Mouse (Mus musculus): ENCODE data around the gene Crot. TPM values are rescaled to one million over a fixed set of nuclear protein-coding genes. Genes with fewer than 3 reads are reported as not detected.

Gene Crot
- 33.0 and 33.7 TPM in 2 replicates for polyA plus RNA-seq (2015; fragmentation: Nextera tagmentation; extraction: Ambion mirVana)

DNA sequence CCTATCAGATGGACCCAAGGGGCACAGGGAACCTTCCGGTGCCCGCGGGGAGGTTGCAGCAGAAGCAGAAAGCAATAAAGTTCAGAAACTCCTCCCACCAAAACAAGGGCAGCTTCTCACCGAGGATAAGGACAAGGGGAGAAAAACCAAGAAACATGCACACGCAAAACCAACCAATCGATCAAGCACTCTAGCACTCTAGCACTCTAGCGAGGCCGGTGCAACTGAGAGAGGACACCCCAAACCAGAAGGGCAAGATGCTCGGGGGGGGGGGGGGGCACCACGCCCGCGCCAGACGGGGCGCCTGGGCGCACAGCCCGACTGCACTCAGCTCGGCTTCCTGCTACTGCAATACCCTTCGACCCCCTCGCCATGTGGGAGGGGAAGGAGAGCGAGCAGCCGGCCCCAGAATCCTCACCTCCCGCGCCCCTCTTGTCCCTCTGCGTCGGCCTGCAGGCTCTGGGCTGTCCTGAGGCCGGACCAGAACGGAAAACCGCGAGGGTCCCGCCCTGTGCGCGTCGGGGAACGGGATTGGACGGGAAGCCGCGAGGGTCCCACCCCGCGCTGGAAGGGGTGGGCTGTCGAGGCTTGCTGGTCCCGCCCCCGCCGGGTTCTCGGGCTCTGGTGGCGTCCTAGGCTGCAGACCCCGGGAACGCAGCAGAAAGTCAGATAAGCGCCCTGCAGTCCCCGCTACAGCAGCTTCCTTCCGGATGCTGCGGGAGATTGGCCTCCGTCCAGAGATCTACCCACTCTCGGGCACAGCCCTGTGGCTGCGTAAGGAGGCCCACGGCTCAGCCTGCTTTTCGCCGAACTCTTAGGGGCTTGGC lies at the start of gene Crot:
Crot (minus strand) TSS at position 639 of the 827 bp plus-strand sequence.

Other genes starting within 250 kb of the Crot start
- gene Abcb1b, start 199.2 kb downstream of the Crot start, polyA plus RNA-seq (2015; fragmentation: Nextera tagmentation; extraction: Ambion mirVana) = 4.5 and 7.3 TPM in 2 replicates
- 0.17 and 0.22 TPM in 2 replicates for gene Abcb4, start 103.6 kb downstream of the Crot start, polyA plus RNA-seq (2015; fragmentation: Nextera tagmentation; extraction: Ambion mirVana)
- 22.2 and 25.0 TPM in 2 replicates for gene Tmem243, start 103.3 kb upstream of the Crot start, polyA plus RNA-seq (2015; fragmentation: Nextera tagmentation; extraction: Ambion mirVana)
- 16.3 and 18.7 TPM in 2 replicates for gene Dmtf1, start 164.5 kb upstream of the Crot start, polyA plus RNA-seq (2015; fragmentation: Nextera tagmentation; extraction: Ambion mirVana)

All from urinary bladder, postnatal 0 days (tissue).